Mouse (Mus musculus): ENCODE data around the gene CT030661.1.
"Not testable (repeated sequence)": the region's sequence is repeated elsewhere in the genome, so short reads cannot be mapped to it uniquely, and the experiment has no call there.

Gene CT030661.1

GRCm38 (mm10) chr17:22314730-22315226, at the start of gene CT030661.1:
Gene CT030661.1, minus strand, starts transcription at chr17:22314837.
- DNase-seq (ENCODE audit: low spot score in 2 of 2): peak; percentile 92 to 96

GRCm38 (mm10) chr17:22363895-22364294, 49.3 kb upstream of the CT030661.1 start:
- no peak for DNase-seq (ENCODE audit: low spot score in 2 of 2)

- DNase-seq (ENCODE audit: low spot score in 2 of 2): peak; percentile 10 to 50
Measured at GRCm38 (mm10) chr17:22361101-22361781, 46.6 kb upstream of the CT030661.1 start, which contains the start of the genes Zfp944 and Zfp758. Gene Zfp944, minus strand, starts transcription at chr17:22361400. Gene Zfp758, plus strand, starts transcription at chr17:22361453.

GRCm38 (mm10) chr17:22360572-22360971, 45.9 kb upstream of the CT030661.1 start:
- no peak for DNase-seq (ENCODE audit: low spot score in 2 of 2)

- DNase-seq (ENCODE audit: low spot score in 2 of 2): peak in 1 of 2 experiments; percentile 51
Measured at GRCm38 (mm10) chr17:22352794-22353193, 38.2 kb upstream of the CT030661.1 start.

- DNase-seq (ENCODE audit: low spot score in 2 of 2): not testable (repeated sequence)
Measured at GRCm38 (mm10) chr17:22315247-22315646, 610 bp upstream of the CT030661.1 start.

GRCm38 (mm10) chr17:22314219-22314618, 418 bp downstream of the CT030661.1 start:
- DNase-seq (ENCODE audit: low spot score in 2 of 2): not testable (repeated sequence)
